Mouse (Mus musculus) intestine, embryonic 15.5 days (tissue): ENCODE results near the gene Tnfaip2. TPM values are rescaled to one million over a fixed set of nuclear protein-coding genes. Genes with fewer than 3 reads are reported as not detected.

ENCODE experiments used
- ATAC-seq: fragments of 200-750 bp; cut with Nextera tagmentation; 2 replicates; pipeline ENCODE4 v1.8.0; 2017; ENCODE audit warnings: moderate TSS enrichment, moderate library complexity
- H3K27ac ChIP-seq: fragments of 300-500 bp; sonication (generic); 2 replicates; pipeline ENCODE4 v1.5.1; 2015; ENCODE audit warnings: mild to moderate bottlenecking, inconsistent platforms
- H3K27me3 ChIP-seq: fragments of 300-500 bp; sonication (generic); replicated peaks from 2 replicates; pipeline ENCODE4 v1.6.1; 2015; ENCODE audit warnings: inconsistent platforms
- H3K36me3 ChIP-seq: fragments of 300-500 bp; sonication (generic); 2 replicates; pipeline ENCODE4 v1.6.1; 2015; ENCODE audit warnings: inconsistent platforms
- H3K4me1 ChIP-seq: fragments of 300-500 bp; sonication (generic); replicated peaks from 2 replicates; pipeline ENCODE4 v1.6.1; 2015; ENCODE audit warnings: inconsistent platforms
- H3K4me2 ChIP-seq: fragments of 300-500 bp; sonication (generic); replicated peaks from 2 replicates; pipeline ENCODE4 v1.6.1; 2015; ENCODE audit warnings: mild to moderate bottlenecking, inconsistent platforms
- H3K4me3 ChIP-seq: fragments of 300-500 bp; sonication (generic); replicated peaks from 2 replicates; pipeline ENCODE4 v1.5.1; 2015; ENCODE audit warnings: inconsistent platforms
- H3K9ac ChIP-seq: fragments of 300-500 bp; sonication (generic); 2 replicates; pipeline ENCODE4 v1.6.1; 2015; ENCODE audit warnings: inconsistent platforms
- H3K9me3 ChIP-seq: fragments of 300-500 bp; sonication (generic); 2 replicates; pipeline ENCODE4 v1.6.1; 2016; ENCODE audit warnings: inconsistent platforms
- WGBS: fragments of 180-500 bp; shearing (Covaris S2); methylation state at CpG from one replicate; pipeline ENCODE4 v1.1.7; 2015; 5-methylcytosine and 5-hydroxymethylcytosine counted together
- polyA plus RNA-seq: library from polyadenylated mRNA; unstranded; fragments of >200 nt; fragmentation: Nextera tagmentation; extraction: Ambion mirVana; gene quantifications from 2 replicates; pipeline ENCODE4 v1.2.1, GENCODE M21; 2015

Tnfaip2 gene
- polyA plus RNA-seq, 1 experiment from 2014 or later: 5.7 TPM

DNA sequence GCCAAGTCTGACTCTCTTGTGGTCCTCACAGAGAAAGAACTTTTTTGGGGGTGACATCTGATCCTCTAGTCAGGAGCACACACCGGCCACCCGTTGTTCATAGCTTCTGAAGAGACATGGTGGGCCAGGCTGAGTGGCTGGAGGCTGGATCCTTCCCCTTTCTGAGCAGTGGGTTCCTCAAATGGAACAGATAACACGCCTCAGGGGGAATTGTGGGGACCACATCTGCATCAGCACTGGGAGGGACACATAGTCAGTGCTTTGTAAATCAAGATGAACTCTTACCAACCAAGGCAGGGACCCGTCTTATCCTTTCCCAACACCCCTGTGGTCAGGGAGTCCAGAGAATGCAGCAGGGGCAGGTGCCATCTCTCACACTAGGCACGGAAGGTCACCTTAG, 22.4 kb upstream of the Tnfaip2 start:
- Histone ChIP-seq H3K4me1 (peaks cover 38% of the 10 kb centered on the region), H3K27ac (no peak overlapping the region), H3K9me3 (no peaks in the 10 kb centered on the region), H3K36me3 (no peaks in the 10 kb centered on the region), H3K27me3 (peaks cover 34% of the 10 kb centered on the region), H3K9ac (no peak overlapping the region), H3K4me2 (no peak overlapping the region), H3K4me3 (no peak overlapping the region)
- no peak for ATAC-seq
- WGBS: 88% methylated on average over 5 of the region's 5 CpGs

DNA sequence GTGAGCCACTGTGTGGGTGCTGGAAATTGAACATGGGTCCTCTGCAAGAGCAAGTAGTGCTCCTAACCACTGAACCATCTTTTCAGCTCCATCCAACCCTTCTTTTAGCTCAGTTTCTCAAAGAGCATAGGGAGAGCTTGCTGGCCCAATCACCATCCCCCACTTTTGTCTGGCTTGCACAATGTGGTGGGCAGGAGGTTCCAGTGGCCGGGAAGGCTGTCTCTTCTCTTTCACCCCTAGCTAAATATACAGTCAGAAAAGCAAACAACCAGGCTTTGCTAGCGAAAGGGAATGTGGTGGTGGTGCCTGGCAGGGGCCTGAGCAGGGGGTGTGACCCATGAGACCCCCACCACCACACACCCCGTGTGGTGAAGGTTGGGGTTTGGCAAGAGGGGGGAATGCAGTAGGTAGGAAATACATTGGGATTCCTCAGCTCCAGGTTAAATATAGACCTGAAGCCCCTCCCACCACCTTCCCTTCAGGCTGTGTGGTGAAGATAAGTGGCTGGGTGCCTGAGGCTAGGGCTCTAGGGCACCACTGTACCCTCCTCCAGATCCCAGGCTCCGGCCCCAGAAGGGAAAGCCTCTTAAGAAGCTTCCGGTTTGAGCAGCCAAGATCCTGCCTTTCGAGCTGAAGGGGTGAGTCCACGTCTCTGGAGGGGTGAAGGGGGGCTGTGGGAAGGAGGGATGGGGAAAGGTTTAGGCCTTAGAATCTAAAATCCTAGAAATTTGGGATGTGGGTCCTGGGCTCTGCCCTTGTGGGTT, 21.1 kb upstream of the Tnfaip2 start:
- Histone ChIP-seq H3K4me1 (peaks cover 44% of the 10 kb centered on the region), H3K9ac (no peak overlapping the region), H3K4me3 (no peak overlapping the region), H3K9me3 (no peaks in the 10 kb centered on the region), H3K4me2 (no peak overlapping the region), H3K36me3 (no peaks in the 10 kb centered on the region), H3K27ac (no peak overlapping the region), H3K27me3 (peaks cover 43% of the 10 kb centered on the region)
- ATAC-seq: no peak
- 31% methylated on average over 7 of the region's 7 CpGs for WGBS

DNA sequence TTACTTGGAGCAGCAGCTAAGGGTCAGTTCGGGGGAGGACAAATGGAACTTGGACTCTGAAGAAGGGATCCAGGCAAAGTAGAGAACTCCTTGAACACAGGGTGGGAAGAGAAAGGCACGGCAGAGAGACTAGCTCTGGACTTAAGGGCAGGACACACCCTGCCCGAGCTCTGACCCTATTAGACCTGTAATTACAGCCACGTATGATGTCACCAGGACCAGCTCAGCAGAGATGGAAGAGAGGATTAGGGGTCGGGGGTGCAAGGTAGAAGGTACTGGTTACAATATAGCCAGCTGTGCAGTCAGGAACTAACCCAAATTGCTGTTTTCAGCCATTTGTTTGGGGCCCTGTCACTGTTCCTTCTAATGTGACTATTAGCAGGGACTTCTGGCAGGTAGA, 19.4 kb upstream of the Tnfaip2 start:
- ATAC-seq: no peak
- Histone ChIP-seq H3K4me2 (no peak overlapping the region), H3K4me3 (no peak overlapping the region), H3K36me3 (no peaks in the 10 kb centered on the region), H3K9ac (no peak overlapping the region), H3K9me3 (no peaks in the 10 kb centered on the region), H3K27me3 (peaks cover 49% of the 10 kb centered on the region), H3K27ac (no peak overlapping the region), H3K4me1 (peaks cover 36% of the 10 kb centered on the region)
- 55% methylated on average over 5 of the region's 5 CpGs for WGBS

DNA sequence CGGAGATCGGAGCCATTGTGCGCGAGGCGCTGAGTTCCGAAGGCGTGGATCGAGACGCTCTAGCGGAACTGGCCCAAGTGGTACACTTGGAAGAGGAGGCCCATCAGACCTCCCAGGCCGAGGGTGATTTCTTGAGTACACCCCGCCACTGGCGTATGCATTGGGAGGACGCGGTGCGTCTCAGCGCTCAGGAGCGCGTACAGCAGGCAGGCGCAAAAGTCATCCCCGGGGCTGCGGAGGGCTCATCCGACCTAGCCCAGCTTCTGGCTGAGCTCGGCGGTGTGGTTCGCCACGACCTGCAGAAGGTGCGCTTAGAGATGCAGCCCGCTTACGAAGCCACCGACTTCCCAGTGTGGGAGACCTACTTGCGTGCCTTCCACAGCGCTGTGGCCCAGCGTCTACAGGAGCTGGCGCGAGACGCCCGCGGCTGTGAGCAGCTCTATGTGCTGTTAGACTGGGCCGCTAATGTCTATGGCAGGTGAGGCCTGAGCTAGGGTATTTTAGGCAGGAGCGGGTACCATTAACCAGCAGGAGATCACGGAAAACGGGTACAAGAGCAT, 18.6 kb upstream of the Tnfaip2 start:
- Histone ChIP-seq H3K9ac (no peak overlapping the region), H3K36me3 (no peaks in the 10 kb centered on the region), H3K9me3 (no peaks in the 10 kb centered on the region), H3K27me3 (peaks cover 57% of the 10 kb centered on the region), H3K27ac (no peak overlapping the region), H3K4me1 (peaks cover 38% of the 10 kb centered on the region), H3K4me2 (peak overlapping the region; percentile 37), H3K4me3 (peak overlapping the region; percentile 1; the same call in 1 of the 2 replicates)
- WGBS: 18% methylated on average over 43 of the region's 43 CpGs
- ATAC-seq: no peak

DNA sequence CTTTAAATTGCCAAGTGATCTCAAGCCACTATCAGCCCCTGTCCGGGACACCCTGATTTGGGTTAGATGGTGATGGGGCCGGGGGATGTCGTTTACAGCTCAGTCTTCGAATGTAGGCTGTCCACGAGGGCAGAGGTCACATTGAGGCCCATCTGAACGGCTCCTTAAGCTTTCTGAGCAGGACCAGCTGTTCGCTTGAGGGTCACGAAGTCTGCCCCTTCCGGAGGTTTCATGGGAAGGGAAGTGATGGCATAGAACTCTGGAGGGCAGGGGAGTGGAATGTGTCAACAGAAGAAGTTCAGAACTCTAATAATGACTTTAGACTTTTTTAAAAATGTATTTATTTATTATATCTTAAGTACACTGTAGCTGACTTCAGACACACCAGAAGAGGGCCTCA, 17.7 kb upstream of the Tnfaip2 start:
- peaks cover 46% of the 10 kb centered on the region for H3K4me1 ChIP-seq
- H3K27me3 ChIP-seq: peaks cover 59% of the 10 kb centered on the region
- H3K4me3 ChIP-seq: no peak overlapping the region
- no peak for ATAC-seq
- 26% methylated on average over 9 of the region's 9 CpGs for WGBS
- H3K27ac ChIP-seq: no peak overlapping the region
- no peak overlapping the region for H3K9ac ChIP-seq
- no peaks in the 10 kb centered on the region for H3K36me3 ChIP-seq
- no peaks in the 10 kb centered on the region for H3K9me3 ChIP-seq
- no peak overlapping the region for H3K4me2 ChIP-seq

DNA sequence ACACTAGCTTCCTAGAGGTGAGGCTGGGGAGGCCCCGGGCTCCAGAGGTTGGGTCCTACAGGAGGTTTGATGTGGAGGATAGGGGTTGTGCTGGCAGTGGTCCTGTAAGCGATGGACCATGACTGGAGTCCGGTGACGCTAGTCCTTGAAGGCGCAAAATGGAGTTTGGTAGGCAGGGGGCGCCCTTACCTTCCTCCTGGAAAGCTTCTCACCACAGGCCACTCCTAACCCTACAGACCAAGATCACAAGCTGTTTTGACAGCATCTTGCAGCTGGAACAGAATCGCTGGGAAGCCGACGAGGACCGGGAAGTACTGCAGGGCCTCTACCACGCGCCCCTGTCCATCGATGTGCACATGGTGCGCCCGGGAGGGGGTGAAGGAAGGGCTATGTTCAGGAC, 17.0 kb upstream of the Tnfaip2 start:
- peaks cover 51% of the 10 kb centered on the region for H3K4me1 ChIP-seq

DNA sequence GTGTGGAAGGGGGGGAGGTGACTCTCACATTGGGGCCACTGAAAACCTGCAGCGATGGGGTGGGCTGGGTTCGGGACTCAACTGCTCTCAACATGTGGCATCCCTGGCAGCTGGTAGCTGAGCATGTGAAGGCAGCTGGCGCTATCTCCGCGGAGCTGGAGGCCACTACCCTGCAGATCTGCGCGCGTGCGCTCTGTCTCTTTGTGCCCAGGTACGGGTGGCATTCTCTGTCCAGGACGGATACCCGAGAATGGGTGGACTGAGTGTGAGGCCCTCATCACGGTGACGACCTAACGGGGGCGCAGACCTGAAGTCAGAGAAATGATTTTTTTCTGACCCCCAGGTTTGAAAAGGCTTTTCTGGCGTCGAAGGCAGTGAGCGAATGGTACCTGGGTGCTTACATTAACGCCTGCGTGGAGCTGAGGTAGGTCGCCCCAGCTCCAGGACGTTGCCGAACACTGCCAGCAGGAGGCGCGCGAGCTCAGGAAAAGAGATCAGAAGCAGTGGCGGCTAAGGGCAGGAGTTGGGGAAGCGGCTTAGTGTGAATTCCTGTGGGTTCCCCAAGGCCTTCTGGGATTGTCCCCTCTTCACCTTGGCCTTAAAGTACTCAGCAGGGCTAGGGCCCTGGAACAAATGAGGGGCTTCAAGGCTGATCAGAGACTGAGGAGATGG, 16.3 kb upstream of the Tnfaip2 start:
- peaks cover 54% of the 10 kb centered on the region for H3K4me1 ChIP-seq
- WGBS: 17% methylated on average over 29 of the region's 29 CpGs

More for the DNA sequence above, 17.0 kb upstream of the Tnfaip2 start:
- Histone ChIP-seq H3K4me3 (no peak overlapping the region), H3K9me3 (no peaks in the 10 kb centered on the region), H3K27ac (no peak overlapping the region), H3K27me3 (peaks cover 66% of the 10 kb centered on the region), H3K36me3 (no peaks in the 10 kb centered on the region), H3K9ac (no peak overlapping the region), H3K4me2 (peak overlapping the region; percentile 37; the same call in 1 of the 2 replicates)
- peak; percentile 26 for ATAC-seq
- WGBS: 3% methylated on average over 15 of the region's 15 CpGs

DNA sequence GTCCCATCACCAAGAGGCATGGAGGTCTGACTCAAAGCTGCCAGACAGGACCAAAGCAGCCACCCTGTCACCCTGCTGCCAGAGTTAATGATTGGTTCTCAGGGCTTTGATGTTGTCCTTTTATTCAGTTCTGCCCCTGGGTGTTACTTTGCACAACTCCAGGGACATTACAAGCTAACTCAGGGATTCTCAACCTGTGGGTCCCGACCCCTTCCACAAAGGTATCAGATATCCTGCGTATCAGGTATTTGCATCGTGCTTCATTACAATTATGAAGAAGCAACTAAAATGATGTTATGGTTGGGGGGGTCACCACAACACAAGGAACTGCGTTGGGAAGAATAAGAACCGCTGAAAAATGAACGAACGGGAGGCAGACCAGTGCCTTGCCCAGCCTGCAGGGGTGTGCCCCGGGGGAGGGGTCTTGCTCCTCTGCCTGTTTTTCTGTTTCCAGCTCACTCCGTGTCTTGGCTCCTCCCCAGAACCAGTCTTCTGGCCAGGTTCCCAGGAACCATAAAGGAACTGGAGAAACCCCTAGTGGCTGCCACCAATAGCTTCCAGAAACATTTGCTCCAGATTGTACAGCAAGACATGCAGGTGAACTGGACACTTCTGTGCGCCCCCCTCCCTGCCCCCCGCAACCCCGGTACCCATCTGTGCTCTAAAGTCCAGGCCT, 14.7 kb upstream of the Tnfaip2 start:
- 49% methylated on average over 12 of the region's 12 CpGs for WGBS
- H3K9ac ChIP-seq: no peak overlapping the region
- H3K4me1 ChIP-seq: peaks cover 56% of the 10 kb centered on the region
- no peak overlapping the region for H3K4me2 ChIP-seq
- H3K4me3 ChIP-seq: no peak overlapping the region
- H3K9me3 ChIP-seq: no peaks in the 10 kb centered on the region
- H3K36me3 ChIP-seq: no peaks in the 10 kb centered on the region
- H3K27me3 ChIP-seq: peaks cover 68% of the 10 kb centered on the region
- H3K27ac ChIP-seq: no peak overlapping the region
- no peak for ATAC-seq

More for the DNA sequence above, 16.3 kb upstream of the Tnfaip2 start:
- ATAC-seq: peak; percentile 60
- Histone ChIP-seq H3K4me2 (0 out of 2 replicates have a peak overlapping the region, but pooled peaks have one; percentile 37), H3K27me3 (peaks cover 73% of the 10 kb centered on the region), H3K4me3 (no peak overlapping the region), H3K9ac (no peak overlapping the region), H3K9me3 (no peaks in the 10 kb centered on the region), H3K27ac (no peak overlapping the region), H3K36me3 (no peaks in the 10 kb centered on the region)

DNA sequence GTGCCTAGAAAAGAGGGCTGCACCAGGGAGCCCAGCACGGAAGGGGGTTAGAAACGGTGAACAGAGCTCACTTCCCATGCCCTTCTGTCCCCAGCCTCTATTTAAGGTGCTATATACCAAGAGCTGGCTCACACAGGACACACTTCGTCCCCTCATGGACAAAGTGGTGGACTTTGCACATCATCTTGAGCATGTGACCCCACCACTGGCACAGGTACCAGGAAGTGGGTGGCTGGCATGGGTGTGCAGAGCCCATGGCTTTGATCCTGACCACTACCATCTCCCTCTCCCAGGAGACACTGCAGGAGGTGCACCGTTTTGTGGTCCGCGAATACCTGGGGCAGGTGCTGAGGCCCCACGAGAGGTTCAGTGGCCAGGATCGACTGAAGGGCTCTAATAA, 13.9 kb upstream of the Tnfaip2 start:
- ATAC-seq: no peak
- Histone ChIP-seq H3K4me2 (0 out of 2 replicates have a peak overlapping the region, but pooled peaks have one; percentile 75), H3K9ac (no peak overlapping the region), H3K36me3 (no peaks in the 10 kb centered on the region), H3K27ac (no peak overlapping the region), H3K9me3 (no peaks in the 10 kb centered on the region), H3K27me3 (peaks cover 60% of the 10 kb centered on the region), H3K4me1 (peaks cover 56% of the 10 kb centered on the region), H3K4me3 (no peak overlapping the region)
- 28% methylated on average over 8 of the region's 8 CpGs for WGBS

DNA sequence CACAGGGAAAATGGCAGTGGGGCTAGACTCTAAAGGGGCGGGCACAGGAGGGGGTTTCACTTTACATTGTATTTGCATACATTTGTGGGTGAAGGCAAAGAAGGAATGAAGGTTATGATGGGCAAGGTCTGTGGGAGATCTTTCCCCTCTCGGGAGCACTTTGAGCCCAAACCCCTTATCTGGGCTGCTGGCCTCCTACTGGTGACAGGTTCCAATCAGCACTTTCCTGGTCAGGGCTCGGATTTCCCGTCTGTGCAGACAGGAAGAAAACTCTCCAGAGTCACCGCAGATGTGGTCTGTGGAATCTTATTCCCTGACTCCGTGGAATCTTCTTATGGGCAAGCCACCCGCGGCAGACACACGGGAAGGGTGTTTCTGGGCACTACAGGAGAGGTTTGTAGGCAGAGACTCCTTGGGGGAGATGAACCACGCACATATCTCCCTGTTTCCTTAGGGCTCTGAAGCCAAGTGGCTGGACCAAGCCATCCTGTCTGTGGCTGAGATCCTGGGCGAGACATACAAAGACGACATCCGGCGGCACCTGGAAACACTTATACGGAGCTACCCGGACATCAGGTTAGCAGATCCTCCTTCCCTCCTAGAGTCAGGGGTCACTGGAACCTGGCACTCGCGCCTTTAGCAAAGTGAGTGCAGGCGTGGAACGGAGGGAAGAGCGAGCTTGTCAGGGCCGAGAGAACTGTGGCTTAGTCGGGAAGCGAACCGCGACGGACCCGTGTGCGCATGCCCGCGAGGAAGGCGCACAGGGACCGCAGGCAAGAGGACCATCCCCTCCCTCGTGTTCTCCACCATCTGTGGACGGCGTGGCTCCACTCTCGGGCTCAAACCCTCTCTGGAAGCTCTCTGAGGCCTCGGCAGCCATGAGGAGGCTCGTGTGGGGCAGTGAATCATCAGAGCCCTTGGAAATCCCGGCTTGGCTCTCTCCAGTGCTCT, 13.0 kb upstream of the Tnfaip2 start:
- WGBS: under 1% methylated on average over 40 of the region's 40 CpGs
- Histone ChIP-seq H3K4me2 (peak overlapping the region; percentile 75), H3K36me3 (no peaks in the 10 kb centered on the region), H3K27ac (peak overlapping the region; percentile 30; the same call in 1 of the 2 replicates), H3K4me3 (peak overlapping the region; percentile 34), H3K27me3 (peaks cover 52% of the 10 kb centered on the region), H3K4me1 (peaks cover 52% of the 10 kb centered on the region), H3K9ac (peak overlapping the region; percentile 36), H3K9me3 (no peaks in the 10 kb centered on the region)
- ATAC-seq: 0 out of 2 replicates have a peak, but pooled peaks have one; percentile 24
